Mouse (Mus musculus) frontal cortex, postnatal 36 days (tissue): Measurements from ENCODE around the gene Rasd1.

ENCODE experiments used
- DNase-seq, 2 experiments: peaks; one replicate each; pipeline ENCODE4 v3.0.0; 2022; ENCODE audit warnings: low spot score in 2 of 2

Gene Rasd1

DNA sequence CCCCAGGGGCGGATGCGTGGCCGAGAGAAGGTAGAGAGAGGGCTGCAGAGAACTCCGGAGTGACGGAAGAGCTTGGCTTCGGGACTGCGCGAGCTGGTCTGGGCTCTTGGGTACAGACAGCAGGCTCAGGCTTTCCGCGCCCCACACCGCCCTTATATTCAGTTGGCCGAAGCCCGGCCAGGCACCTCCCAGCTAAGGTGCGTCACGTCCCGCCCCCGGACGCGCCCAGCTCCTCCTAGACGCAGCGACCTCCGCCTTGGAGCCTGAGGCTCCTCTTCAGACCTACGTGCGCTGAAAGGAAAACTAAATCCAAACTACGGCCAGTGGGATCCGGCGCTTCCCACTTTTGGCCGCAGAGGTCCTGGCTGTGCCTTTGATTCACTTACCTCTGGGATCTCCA, at the start of gene Rasd1:
Gene Rasd1, minus strand, starts transcription at position 127 of the 400 bp plus-strand sequence.
- peak; percentile 67 for DNase-seq

DNA sequence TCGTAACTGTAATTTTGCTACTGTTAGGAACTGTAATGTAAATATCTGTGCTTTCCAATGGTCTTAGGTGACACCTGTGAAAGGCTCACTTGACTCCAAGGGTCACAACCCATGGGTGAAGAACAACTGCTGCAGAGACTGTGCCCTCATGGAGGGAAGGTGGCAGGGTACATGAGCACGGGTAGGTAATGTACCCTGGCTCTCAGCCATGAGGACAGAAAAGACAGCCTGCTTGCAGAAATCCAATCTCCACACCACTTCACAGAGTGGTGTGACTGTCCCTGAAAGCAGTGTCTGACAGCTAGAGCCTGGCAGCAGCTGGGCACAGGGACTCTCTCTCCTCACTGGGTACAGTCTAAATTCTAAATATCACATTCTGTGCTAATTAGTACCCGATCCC, 46.8 kb upstream of the Rasd1 start:
- DNase-seq = no peak

DNA sequence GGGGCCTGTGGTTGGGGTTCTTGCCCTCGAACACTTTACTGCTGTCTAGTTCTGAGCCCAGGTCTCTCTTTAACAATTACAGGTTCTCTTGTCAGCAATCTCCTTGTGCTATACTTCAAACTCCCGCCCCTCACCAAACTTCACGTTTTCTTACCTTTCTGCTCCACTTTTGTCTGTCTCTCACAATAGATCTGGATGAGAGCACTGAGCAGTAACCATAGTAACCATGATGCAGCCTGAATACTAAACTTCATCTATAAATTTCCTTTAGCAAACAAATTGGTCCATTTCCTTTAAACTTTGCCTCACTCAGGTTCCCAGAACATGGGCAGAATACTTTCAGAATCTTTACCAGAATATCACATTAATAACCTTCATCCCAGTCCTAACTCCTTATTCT, 44.7 kb upstream of the Rasd1 start:
- no peak for DNase-seq

DNA sequence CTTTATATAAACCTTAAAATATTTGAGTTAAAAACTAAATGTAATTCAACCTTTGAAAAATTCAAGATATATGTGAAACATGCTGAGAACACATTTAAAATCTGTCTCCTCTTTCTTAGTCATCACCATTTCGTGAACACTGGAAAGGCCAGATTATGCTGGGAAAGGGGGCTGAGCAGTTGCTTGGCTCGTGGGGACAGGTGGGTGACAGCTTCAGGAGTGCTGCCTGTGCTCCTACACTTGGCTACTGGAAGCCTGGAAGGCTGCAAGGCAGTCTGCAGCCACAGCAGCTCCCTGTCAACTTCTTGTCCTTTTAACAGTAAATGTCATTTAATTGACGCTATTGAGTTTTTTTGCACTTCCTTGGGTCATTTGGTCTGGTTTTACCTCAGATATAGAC, 41.1 kb upstream of the Rasd1 start:
- DNase-seq = peak in 1 of 2 experiments; percentile 23

DNA sequence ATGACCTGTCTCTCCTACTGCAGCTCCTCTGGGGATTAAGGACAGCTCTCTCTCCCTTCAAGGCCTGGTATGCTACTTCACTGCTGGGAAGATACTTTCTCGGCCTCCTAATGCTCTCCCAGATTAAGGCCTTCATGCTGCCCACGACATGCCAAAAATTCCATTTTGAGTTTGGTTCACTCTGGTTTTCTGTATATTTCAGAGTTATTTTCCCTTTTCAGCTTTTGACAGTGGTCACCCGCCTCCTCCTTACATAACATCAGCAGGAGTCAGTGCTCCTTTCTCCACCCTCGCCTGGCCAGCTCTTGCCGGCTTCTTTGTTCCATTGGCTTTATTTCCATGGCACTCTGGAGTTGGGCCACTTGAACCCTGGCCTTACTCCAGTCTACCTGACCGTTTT, 40.0 kb upstream of the Rasd1 start:
- DNase-seq = peak; percentile 35 to 45

DNA sequence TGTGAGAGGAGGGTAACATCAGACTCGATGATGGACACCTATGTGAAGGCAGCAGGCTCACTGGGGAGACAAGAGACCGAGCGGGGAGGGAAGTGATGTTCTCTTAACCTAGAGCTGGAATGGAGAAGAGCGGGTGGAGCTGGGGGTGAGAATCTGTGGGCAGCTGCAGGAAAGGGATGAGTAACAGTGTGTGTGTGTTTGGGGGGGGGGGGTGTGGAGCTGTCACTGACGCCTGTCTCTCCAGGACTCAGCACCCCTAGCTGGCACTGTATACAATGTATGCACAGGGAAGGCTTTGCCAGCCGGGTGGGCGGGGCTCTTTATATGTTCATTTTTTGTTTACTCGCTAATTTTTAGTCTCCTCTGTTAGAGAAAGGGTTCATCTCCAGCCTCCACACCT, 39.1 kb upstream of the Rasd1 start:
- peak; percentile 59 to 60 for DNase-seq

DNA sequence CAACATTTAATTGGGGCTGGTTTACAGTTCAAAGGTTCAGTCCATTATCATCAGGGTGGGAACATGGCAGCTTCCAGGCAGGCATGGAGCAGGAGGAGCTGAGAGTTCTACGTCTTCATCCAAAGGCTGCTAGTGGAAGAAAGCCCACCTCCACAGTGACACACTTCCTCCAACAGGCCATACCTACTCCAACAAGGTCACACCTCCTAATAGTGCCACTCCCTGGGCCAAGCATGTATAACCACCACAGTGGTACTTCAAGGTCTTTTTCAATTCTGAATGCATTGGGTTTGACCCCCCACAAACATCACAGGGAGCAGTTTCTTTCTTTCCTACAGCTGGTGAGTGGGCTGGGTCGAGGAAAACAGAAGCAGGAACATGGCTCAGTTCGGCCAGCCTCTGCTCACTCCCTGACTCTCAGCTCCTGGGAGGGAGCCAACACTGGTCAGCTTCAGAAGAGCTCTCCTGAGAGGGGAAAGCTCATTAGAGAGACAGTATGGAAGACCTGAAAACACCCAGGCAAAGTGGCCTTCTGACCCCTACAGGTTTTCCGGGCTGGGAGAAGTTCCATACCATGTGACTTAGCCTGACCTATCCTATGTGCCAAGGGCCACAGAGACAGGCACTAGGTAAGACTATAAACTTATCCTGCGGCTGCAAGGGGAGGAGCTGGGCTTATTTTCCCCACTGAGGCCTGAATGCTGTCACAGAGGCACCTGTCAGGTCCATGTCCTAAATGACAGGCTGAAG, 36.7 kb upstream of the Rasd1 start:
- no peak for DNase-seq

DNA sequence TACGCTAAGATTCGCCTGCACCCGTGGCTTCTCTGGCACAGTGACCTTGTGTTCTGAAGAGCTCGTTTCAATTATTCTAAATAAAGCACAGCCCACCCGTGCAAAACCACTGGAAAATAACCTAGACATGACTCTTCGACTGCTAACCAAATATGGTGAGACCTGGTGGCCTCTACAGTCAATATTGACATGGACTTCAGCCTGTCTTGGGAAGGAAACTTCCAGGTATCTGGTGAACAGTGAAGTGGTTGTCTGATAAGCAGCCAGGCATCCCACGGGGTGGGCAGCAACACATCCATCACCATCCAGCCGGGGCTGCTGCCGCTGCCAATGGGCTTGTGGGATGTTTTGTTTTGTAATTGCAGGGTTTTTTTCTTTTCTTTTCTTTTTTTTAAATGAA, 29.6 kb upstream of the Rasd1 start:
- no peak for DNase-seq

DNA sequence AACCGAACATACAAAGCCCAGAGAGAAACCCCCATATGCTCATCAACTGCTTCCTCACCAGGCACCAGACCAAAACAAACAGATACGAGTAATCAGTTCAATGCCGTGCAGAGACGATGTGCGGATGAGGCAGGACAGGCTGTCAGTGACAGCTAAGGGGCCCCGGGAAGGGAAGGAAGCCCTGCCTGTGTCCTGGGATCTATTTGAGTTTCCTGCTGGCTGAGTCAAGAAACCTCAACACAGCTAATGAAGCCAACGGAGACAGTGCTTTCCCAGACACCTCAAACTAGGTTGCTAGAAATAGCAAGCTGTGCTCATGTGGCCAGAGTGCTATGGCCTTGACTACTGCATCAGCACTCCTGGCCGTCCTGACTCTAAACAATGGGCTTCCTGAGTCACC, 26.6 kb upstream of the Rasd1 start:
- no peak for DNase-seq

DNA sequence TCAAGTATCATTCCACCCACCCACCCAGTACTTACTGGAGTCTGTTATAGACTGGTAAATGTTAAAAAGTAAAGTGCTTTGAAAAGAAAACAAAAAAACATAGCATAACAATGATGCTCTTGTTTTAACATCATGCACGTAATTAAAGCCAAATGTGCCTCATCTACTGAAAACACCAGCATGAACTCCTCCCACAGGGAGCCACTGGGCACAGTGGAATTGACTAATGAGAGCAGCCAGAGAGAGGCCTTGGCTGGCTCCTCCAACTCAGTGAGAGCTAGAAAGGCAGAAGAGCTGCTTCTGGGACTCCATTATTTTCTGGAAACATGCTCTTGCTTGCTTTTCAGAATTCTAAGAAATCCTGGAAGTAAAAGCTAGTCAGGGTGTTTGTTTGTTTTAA, 24.7 kb upstream of the Rasd1 start:
- DNase-seq = no peak

DNA sequence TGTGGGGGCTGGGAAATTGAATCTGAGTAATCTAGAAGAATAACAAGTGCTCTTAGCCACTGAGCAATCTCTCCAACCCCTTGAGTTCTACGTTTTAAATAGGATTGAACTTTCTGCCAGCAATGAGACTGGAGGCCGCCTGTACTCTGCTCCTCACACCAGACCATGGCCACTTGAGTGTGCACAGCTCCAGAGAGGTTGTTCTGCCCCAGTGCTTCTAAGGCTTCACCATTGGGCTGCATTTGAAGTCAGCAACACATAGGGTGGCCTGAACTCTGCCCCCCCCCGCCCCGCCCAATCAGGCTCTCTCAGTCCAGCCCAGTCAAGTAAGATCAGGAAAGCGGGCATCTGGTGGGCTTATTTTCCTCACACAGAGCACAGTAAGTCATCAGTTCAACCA, 13.1 kb upstream of the Rasd1 start:
- DNase-seq = no peak

DNA sequence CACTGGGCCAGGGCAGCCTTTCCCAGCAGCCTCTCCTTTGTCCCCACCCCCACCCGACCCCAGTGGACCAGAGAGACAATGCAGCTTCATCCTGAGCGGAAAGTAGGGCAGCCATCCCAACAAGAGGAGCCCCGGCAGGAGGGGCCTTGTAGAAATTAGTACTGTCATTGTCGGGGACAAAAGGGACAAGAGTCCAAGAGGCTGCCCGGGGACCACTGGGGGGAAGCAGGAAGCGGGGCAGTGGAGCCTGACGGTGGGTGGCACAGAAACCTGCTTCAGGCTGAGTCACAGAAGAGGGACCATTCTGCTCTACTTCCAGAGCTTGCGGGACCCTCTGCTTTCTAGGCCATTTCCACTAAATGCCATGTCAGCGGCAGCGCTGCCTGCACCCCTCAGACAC, 10.5 kb upstream of the Rasd1 start:
- no peak for DNase-seq

DNA sequence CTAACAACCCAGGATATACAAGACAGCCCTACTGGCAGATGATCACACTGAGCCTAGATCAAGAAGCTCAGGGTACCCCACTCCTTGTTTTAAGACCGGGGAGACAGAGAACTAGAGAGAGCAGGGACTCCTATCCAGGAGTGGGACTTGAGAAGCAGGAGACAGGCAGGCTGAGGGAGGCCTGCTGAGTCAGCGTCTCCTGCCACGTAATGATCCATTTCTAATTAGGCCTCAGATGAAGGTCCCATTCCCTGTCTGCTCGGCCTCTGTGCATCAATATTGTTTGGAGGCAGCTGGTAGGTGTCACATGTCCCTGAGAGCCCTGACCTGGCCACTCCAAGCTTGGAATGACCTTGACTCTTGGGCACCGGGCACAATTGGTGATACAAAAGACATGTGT, 8.6 kb upstream of the Rasd1 start:
- no peak for DNase-seq

DNA sequence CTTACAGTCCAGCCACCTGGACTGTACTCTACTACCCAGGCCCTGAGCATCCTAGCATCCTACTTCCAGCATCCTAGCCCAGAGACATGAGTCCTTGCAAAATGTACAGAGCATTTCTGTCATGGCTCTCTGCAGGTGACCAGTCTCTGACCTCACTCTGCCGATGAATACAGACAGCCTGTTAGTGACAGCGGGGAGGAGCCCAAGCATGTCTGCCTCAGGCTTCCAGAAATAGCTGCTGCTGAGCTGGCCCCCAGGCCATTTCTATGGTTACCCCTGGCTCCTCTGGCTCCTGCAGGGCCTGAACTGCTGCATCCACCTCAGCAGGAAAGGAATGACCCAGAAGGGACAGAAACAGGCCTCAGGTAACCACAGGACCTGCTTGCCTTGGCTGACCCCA, 6.9 kb upstream of the Rasd1 start:
- DNase-seq = no peak

DNA sequence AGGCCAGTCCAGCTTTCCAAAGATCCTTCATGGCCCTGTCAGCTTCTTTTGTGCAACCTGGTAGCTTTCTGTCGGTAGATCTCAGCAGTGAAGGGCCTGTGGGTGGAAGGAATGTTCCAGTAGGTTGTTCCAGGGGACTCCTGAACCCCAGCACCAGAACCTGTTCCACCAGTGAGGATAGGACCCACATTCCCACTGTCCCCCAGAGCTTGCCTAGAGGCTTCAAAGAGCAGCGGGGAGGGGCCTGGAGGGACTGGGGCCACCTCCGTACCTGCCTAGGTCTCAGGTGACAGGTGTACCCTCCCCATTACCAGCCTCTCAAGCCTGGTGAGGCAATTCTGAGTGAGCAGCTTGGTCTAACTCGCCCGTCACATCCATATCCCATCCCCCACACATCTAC, 6.0 kb upstream of the Rasd1 start:
- DNase-seq = no peak

DNA sequence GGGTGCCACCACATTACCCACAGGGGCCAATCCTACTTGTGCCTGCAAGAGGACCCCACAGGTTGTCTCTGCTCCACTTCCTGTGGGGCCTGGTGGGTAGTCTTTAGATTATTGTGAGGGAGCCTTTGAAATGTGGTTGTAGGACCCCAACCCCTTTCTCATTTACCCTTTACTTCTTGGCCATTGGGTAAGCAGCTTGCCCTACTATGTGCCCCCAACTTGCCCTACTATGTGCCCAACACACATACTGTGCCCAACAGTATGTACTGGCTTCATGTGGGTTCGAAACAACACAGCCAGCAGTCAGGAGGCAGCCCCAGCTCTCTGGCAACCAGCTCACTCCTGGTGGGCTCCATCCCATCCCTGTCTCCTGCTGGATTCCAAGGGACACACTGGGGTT, 3.0 kb upstream of the Rasd1 start:
- no peak for DNase-seq

DNA sequence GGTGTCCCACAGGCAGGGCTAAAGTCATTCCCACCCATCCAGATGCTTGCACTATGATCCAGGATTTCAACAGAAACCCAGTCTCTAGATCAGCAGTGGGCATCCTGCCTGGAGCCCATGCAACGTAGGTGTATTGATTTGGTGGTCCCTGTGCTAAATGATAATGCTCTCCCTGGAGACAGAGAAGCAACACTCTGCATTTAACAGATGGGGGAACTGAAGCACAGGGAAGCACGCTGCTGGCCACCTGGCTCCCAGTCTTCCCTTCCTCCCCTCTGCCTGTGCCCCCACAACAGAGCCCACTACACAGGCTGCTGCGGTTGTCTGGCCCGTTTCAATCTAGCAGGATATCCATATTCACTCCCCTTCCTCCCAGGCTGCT, 1.3 kb upstream of the Rasd1 start:
- DNase-seq = no peak

DNA sequence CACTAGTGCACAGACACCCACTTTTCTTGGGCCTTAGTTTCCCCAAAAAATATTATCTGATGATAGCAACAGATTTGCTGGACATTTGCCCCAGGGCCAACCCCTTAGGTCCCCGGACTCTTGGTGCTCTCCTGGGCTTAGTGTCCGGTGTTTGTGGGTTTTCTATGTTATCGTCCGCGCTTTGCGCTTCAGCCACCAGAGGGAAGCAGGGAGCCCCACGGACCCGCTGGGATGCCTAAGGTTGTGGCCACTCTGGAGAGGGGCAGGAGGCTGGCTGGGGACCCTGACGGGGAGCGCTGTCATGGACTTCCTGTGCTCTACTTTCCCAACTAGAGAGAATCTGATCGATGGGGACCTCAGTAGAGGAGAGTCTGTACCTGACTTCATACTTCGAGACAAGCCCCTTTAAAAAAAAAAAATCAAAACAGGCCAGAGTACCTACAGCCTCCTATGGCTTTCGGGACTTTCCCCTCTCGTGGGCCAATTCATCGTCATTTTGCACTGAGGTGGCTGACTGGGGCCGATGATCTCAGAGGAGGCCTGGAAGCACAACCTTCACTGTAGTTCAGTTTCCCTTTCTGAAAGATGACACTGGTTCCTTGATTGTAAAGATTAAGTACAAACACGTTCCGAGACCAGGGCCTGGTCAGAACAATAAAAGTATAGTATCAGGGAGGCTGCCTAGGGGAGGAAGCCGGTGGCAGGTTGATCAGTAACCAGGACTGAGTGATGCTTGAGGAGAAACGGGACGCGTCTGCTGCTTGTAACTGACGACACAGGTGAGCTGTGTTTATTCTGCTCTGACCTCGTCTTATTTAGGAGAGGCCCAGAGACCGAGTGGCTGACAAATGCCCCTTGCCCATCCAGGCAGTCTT, 720 bp upstream of the Rasd1 start:
- peak; percentile 75 to 80 for DNase-seq

DNA sequence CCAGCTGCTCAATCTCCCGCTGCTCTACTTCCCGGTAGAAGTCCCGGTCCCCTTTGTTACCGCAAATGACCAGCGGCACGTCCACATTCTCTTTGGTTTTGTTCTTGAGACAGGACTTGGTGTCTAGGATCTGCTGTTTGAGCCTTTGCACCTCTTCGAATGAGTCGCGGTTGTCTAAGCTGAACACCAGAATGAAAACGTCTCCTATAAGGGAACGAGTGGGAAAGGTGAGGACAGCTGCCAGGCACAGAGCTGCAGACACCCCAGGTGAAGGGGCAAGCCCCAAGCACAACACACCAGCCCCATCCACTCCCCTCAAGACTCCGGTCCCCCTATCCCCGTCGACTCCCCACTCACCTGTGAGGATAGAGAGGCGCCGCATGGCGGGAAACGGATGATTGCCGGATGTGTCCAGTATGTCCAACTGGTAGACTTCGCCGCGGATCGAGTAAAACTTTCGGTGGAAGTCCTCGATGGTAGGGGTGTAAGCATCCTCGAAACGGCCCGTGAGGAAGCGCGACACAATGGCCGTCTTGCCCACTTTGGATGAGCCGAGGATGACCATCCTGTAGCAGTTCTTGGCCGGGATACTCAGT, 483 bp downstream of the Rasd1 start:
- no peak for DNase-seq

DNA sequence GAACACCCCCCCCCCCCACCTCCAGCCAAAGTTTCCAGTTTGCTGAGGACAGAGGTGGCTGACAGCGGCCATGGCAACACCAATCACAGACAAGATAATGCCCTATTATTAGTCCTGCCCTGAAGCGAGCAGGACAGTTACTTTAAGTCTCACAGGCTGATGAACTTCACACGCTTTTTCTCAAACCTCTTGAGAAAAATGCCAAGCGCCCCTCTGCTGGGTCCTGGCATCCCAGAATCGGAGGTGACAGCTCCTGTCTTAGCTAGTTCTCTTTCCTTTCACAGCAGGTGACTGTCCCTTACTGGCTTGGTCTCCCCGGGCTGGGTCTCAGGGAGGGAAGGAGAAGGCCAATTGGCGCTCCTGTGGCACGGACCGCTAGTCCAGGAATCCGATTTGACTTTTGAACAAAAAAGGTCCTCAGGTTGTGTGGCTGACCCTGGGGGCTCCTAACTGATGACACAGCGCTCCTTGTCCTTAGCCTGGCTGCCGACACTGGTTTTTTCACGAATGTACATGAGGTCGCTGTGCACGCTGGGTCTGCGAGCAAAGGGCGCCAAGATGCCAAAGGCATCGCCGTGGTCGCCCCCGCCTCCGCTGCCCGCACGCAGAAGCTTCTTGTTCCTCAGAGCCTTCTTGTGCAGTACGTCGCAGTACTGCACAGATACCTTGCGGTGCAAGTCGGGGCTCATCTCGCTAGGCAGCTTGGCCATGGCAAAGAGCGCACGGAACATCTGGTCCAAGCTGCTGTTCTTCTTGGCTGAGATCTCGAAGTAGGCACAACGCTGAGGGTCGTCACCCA, 1.2 kb downstream of the Rasd1 start:
- DNase-seq = no peak

DNA sequence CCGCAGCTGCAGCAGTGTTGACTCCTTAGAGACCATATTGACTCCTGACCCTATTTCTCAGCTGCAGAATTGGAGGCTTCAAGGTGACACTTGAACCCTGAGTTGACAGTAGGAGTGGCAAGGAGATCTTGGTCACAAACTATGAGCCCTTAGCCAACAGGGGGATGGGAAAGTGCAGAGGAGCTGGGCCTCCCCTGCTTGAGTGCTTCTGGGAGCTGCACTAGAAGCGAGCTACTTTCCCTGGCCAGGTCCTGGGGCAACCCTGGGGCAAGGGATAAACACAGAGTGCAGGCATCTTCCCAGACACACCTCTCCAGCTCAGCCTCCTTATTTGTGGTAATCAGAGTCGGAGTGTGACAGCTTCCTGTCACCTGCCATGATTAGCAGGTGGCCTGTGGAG, 2.2 kb downstream of the Rasd1 start:
- no peak for DNase-seq

DNA sequence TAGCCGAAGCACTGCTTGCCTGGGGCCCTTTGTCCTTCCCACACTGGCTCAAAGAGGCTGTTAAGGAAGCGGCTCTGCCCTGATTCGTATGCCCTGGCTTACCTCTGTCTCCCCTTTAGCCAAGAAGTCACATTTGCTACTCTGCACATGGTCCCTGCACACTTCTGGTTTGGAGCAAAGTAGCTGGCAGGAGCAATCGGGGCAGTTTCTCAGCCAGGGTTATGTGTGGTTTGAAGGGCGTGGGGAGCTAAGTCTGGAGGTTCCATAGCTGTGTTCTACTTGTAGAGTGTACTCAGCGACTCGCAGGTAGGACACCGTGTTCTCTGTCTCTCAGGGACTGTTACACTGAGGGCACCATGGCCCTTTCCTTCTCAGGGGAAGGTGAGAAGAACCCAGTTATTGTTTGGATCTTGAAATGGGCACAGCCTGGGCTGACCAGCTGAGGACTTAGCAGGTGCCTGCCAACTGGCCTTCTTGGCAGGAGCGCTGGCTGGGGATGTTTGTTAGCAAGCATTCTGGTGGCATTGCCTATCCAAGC, 3.3 kb downstream of the Rasd1 start:
- DNase-seq = no peak
